Mouse (Mus musculus) spleen, adult 2 months (tissue): ENCODE measurements around the gene Mbnl1. TPM values are rescaled to one million over a fixed set of nuclear protein-coding genes. Genes with fewer than 3 reads are reported as not detected.

Source experiments
- DNase-seq, 2 experiments: peaks; one replicate each; pipeline versions ENCODE4 v3.0.0 to v3.0.0-alpha.2; 2012 to 2021; ENCODE audit warnings: low spot score in 2 of 2, low read depth in 1 of 2
- H3K27ac ChIP-seq: fragments of 200-500 bp; 2 replicates; pipeline ENCODE4 v1.5.1; 2012; ENCODE audit warnings: low read length, inconsistent platforms; ENCODE audit not compliant: insufficient read depth
- H3K27me3 ChIP-seq: fragments of 200-500 bp; 2 replicates; pipeline ENCODE4 v1.6.1; 2012; ENCODE audit warnings: mild to moderate bottlenecking, moderate library complexity, low read length, inconsistent platforms; ENCODE audit not compliant: control insufficient read depth, insufficient read depth
- H3K36me3 ChIP-seq: fragments of 200-500 bp; 2 replicates; pipeline ENCODE4 v1.6.1; 2012; ENCODE audit warnings: mild to moderate bottlenecking, low read length, inconsistent platforms; ENCODE audit not compliant: control insufficient read depth, insufficient read depth
- H3K4me1 ChIP-seq: fragments of 200-500 bp; 2 replicates; pipeline ENCODE4 v1.6.1; 2011; ENCODE audit warnings: inconsistent platforms; ENCODE audit not compliant: control insufficient read depth, insufficient read depth, insufficient read length
- H3K4me3 ChIP-seq: fragments of 200-500 bp; 2 replicates; pipeline ENCODE4 v1.5.1; 2011; ENCODE audit warnings: mild to moderate bottlenecking, inconsistent platforms; ENCODE audit not compliant: insufficient read depth, insufficient read length; ENCODE audit errors: extremely low read depth
- CTCF ChIP-seq: fragments of 200-500 bp; IDR thresholded peaks from 2 replicates; pipeline ENCODE4 v1.5.1; 2011; ENCODE audit warnings: mild to moderate bottlenecking, inconsistent platforms; ENCODE audit not compliant: insufficient read depth, insufficient read length, insufficient replicate concordance; ENCODE audit errors: extremely low read depth
- POLR2A ChIP-seq: fragments of 200-500 bp; IDR thresholded peaks from 2 replicates; pipeline ENCODE4 v1.6.1; 2011; ENCODE audit warnings: low read depth, low read length, inconsistent platforms
- WGBS: fragments of 180-500 bp; shearing (Covaris S2); methylation state at CpG from one replicate; pipeline ENCODE4 v1.1.7; 2018; 5-methylcytosine and 5-hydroxymethylcytosine counted together
- polyA plus RNA-seq: library from polyadenylated mRNA; depleted of rRNA; stranded (reverse); fragments of >200 nt; gene quantifications from 2 replicates; pipeline ENCODE4 v1.2.3, GENCODE M21; 2012

Gene Mbnl1
- polyA plus RNA-seq, 1 experiment, result 159 TPM

- no peak for DNase-seq
- 15% methylated on average over 2 of the region's 2 CpGs for WGBS
- H3K36me3 ChIP-seq, result no peaks in the 10 kb centered on the region
- H3K27ac ChIP-seq, result peak overlapping the region; percentile 77; the same call in 1 of the 2 replicates
- H3K4me1 ChIP-seq, result peaks cover 7% of the 10 kb centered on the region
- no peak for TF ChIP-seq POLR2A
- no peak for TF ChIP-seq CTCF
- no peaks in the 10 kb centered on the region for H3K27me3 ChIP-seq
- H3K4me3 ChIP-seq, result peak overlapping the region; percentile 27; the same call in 1 of the 2 replicates
Observed at GRCm38 (mm10) chr3:60472011-60472680, 484 bp upstream of the Mbnl1 start.

- Histone ChIP-seq H3K27me3 (no peaks in the 10 kb centered on the region), H3K4me1 (peaks cover 7% of the 10 kb centered on the region), H3K36me3 (no peaks in the 10 kb centered on the region), H3K27ac (peak overlapping the region; percentile 75), H3K4me3 (peak overlapping the region; percentile 49)
- no peak for TF ChIP-seq POLR2A
- TF ChIP-seq CTCF, result no peak
- WGBS, result 6% methylated on average over 11 of the region's 11 CpGs
- no peak for DNase-seq
Observed at GRCm38 (mm10) chr3:60473861-60474653, 1.4 kb downstream of the Mbnl1 start.

GRCm38 (mm10) chr3:60474654-60474972 lies 2.0 kb downstream of the Mbnl1 start:
- H3K36me3 ChIP-seq, result no peaks in the 10 kb centered on the region
- TF ChIP-seq CTCF, result no peak
- no peak for TF ChIP-seq POLR2A
- no peaks in the 10 kb centered on the region for H3K27me3 ChIP-seq
- no peak for DNase-seq
- WGBS, result 5% methylated on average over 3 of the region's 3 CpGs
- peak overlapping the region; percentile 73; the same call in 1 of the 2 replicates for H3K27ac ChIP-seq
- H3K4me1 ChIP-seq, result peaks cover 5% of the 10 kb centered on the region
- peak overlapping the region; percentile 49 for H3K4me3 ChIP-seq

GRCm38 (mm10) chr3:60475055-60475454 lies 2.4 kb downstream of the Mbnl1 start:
- Histone ChIP-seq H3K27ac (peak overlapping the region; percentile 74; the same call in 1 of the 2 replicates), H3K27me3 (no peaks in the 10 kb centered on the region), H3K4me3 (peak overlapping the region; percentile 49), H3K36me3 (no peaks in the 10 kb centered on the region), H3K4me1 (peaks cover 4% of the 10 kb centered on the region)
- TF ChIP-seq CTCF (no peak), POLR2A (no peak)
- 22% methylated on average over 2 of the region's 2 CpGs for WGBS
- no peak for DNase-seq

- Histone ChIP-seq H3K27me3 (no peaks in the 10 kb centered on the region), H3K4me1 (peaks cover 8% of the 10 kb centered on the region), H3K36me3 (no peaks in the 10 kb centered on the region), H3K4me3 (no peak overlapping the region; the same call in 1 of the 2 replicates), H3K27ac (no peak overlapping the region; the same call in 1 of the 2 replicates)
- DNase-seq, result no peak
- TF ChIP-seq POLR2A (no peak), CTCF (no peak)
- WGBS, result 25% methylated on average over 6 of the region's 6 CpGs
Observed at GRCm38 (mm10) chr3:60476751-60477255, 4.2 kb downstream of the Mbnl1 start.

- TF ChIP-seq CTCF, result no peak
- no peak for TF ChIP-seq POLR2A
- WGBS, result 22% methylated on average over 2 of the region's 2 CpGs
- no peaks in the 10 kb centered on the region for H3K36me3 ChIP-seq
- DNase-seq, result no peak
- H3K4me3 ChIP-seq, result no peak overlapping the region
- peaks cover 17% of the 10 kb centered on the region for H3K4me1 ChIP-seq
- no peak overlapping the region for H3K27ac ChIP-seq
- H3K27me3 ChIP-seq, result no peaks in the 10 kb centered on the region
Observed at GRCm38 (mm10) chr3:60478433-60478832, 5.8 kb downstream of the Mbnl1 start.
